Mouse (Mus musculus): Measurements from ENCODE around the gene Bod1l. TPM values are rescaled to one million over a fixed set of nuclear protein-coding genes. Genes with fewer than 3 reads are reported as not detected.

Bod1l gene
- total and polyA plus RNA-seq, 2 experiments from 2014 or later, result 4.5 to 11.6 TPM

GRCm38 (mm10) chr5:41801622-41802021 is 42.5 kb downstream of the Bod1l start:
- 97% methylated on average over 2 of the region's 2 CpGs for WGBS
- H3K27ac ChIP-seq (ENCODE audit: low read depth), result no peak overlapping the region
- H3K36me3 ChIP-seq (replicated peaks; ENCODE audit: control insufficient read depth, insufficient read depth, low read length), result peaks cover 55% of the 10 kb centered on the region
- no peak overlapping the region for H3K4me3 ChIP-seq (ENCODE audit: low read depth, low read length)
- no peaks in the 10 kb centered on the region for H3K4me1 ChIP-seq (ENCODE audit: control insufficient read depth, insufficient read depth)
- no peaks in the 10 kb centered on the region for H3K27me3 ChIP-seq (ENCODE audit: control insufficient read depth, insufficient read depth, low read length)
- no peak overlapping the region for H3K9ac ChIP-seq (replicated peaks; ENCODE audit: low read depth, low read length)
- no peak for TF ChIP-seq EP300 (IDR thresholded peaks at IDR 0.05; ENCODE audit: low read depth)
- no peak for TF ChIP-seq CTCF (IDR thresholded peaks at IDR 0.05; ENCODE audit: low read depth)
- no peak overlapping the region for H3K4me2 ChIP-seq (ENCODE audit: low read depth, low read length)
- no peaks in the 10 kb centered on the region for H3K9me3 ChIP-seq (replicated peaks; ENCODE audit: control insufficient read depth, low read length)
- ATAC-seq (ENCODE audit: insufficient read depth, low read depth), result no peak
- DNase-seq (ENCODE audit: low spot score), result no peak

- Histone ChIP-seq H3K9ac (replicated peaks; ENCODE audit: low read depth, low read length) (no peak overlapping the region), H3K36me3 (replicated peaks; ENCODE audit: control insufficient read depth, insufficient read depth, low read length) (peaks cover 71% of the 10 kb centered on the region), H3K9me3 (replicated peaks; ENCODE audit: control insufficient read depth, low read length) (no peaks in the 10 kb centered on the region), H3K4me3 (ENCODE audit: low read depth, low read length) (no peak overlapping the region), H3K27ac (ENCODE audit: low read depth) (no peak overlapping the region), H3K27me3 (ENCODE audit: control insufficient read depth, insufficient read depth, low read length) (no peaks in the 10 kb centered on the region), H3K4me2 (ENCODE audit: low read depth, low read length) (no peak overlapping the region), H3K4me1 (ENCODE audit: control insufficient read depth, insufficient read depth) (no peaks in the 10 kb centered on the region)
- ATAC-seq (ENCODE audit: insufficient read depth, low read depth) (no peak), DNase-seq (ENCODE audit: low spot score) (no peak)
- TF ChIP-seq CTCF (IDR thresholded peaks at IDR 0.05; ENCODE audit: low read depth) (no peak), EP300 (IDR thresholded peaks at IDR 0.05; ENCODE audit: low read depth) (no peak)
These were observed 49.7 kb downstream of the Bod1l start for GRCm38 (mm10) chr5:41794434-41794833.

GRCm38 (mm10) chr5:41790517-41790916 is 53.6 kb downstream of the Bod1l start:
- Histone ChIP-seq H3K9ac (replicated peaks; ENCODE audit: low read depth, low read length) (no peak overlapping the region), H3K27me3 (ENCODE audit: control insufficient read depth, insufficient read depth, low read length) (no peaks in the 10 kb centered on the region), H3K27ac (ENCODE audit: low read depth) (no peak overlapping the region), H3K4me3 (ENCODE audit: low read depth, low read length) (no peak overlapping the region), H3K36me3 (replicated peaks; ENCODE audit: control insufficient read depth, insufficient read depth, low read length) (peaks cover 85% of the 10 kb centered on the region), H3K4me2 (ENCODE audit: low read depth, low read length) (no peak overlapping the region), H3K4me1 (ENCODE audit: control insufficient read depth, insufficient read depth) (no peaks in the 10 kb centered on the region), H3K9me3 (replicated peaks; ENCODE audit: control insufficient read depth, low read length) (no peaks in the 10 kb centered on the region)
- DNase-seq (ENCODE audit: low spot score) (no peak), ATAC-seq (ENCODE audit: insufficient read depth, low read depth) (no peak)
- WGBS, result 88% methylated on average over 2 of the region's 2 CpGs
- TF ChIP-seq CTCF (IDR thresholded peaks at IDR 0.05; ENCODE audit: low read depth), result no peak
- no peak for TF ChIP-seq EP300 (IDR thresholded peaks at IDR 0.05; ENCODE audit: low read depth)

- no peaks in the 10 kb centered on the region for H3K27me3 ChIP-seq (ENCODE audit: control insufficient read depth, insufficient read depth, low read length)
- TF ChIP-seq EP300 (IDR thresholded peaks at IDR 0.05; ENCODE audit: low read depth), result no peak
- TF ChIP-seq CTCF (IDR thresholded peaks at IDR 0.05; ENCODE audit: low read depth), result no peak
- peaks cover 75% of the 10 kb centered on the region for H3K36me3 ChIP-seq (replicated peaks; ENCODE audit: control insufficient read depth, insufficient read depth, low read length)
- no peak for ATAC-seq (ENCODE audit: insufficient read depth, low read depth)
- no peak for DNase-seq (ENCODE audit: low spot score)
- no peak overlapping the region for H3K4me2 ChIP-seq (ENCODE audit: low read depth, low read length)
- H3K9me3 ChIP-seq (replicated peaks; ENCODE audit: control insufficient read depth, low read length), result no peaks in the 10 kb centered on the region
- no peak overlapping the region for H3K27ac ChIP-seq (ENCODE audit: low read depth)
- 74% methylated on average over 6 of the region's 6 CpGs for WGBS
- H3K9ac ChIP-seq (replicated peaks; ENCODE audit: low read depth, low read length), result no peak overlapping the region
- H3K4me3 ChIP-seq (ENCODE audit: low read depth, low read length), result no peak overlapping the region
- no peaks in the 10 kb centered on the region for H3K4me1 ChIP-seq (ENCODE audit: control insufficient read depth, insufficient read depth)
These were observed 55.2 kb downstream of the Bod1l start for GRCm38 (mm10) chr5:41788877-41789276.

GRCm38 (mm10) chr5:41781890-41782289 is 62.2 kb downstream of the Bod1l start:
- no peak for TF ChIP-seq EP300 (IDR thresholded peaks at IDR 0.05; ENCODE audit: low read depth)
- no peak for TF ChIP-seq CTCF (IDR thresholded peaks at IDR 0.05; ENCODE audit: low read depth)
- ATAC-seq (ENCODE audit: insufficient read depth, low read depth), result no peak

GRCm38 (mm10) chr5:41780026-41780425 is 64.1 kb downstream of the Bod1l start:
- no peaks in the 10 kb centered on the region for H3K27me3 ChIP-seq (ENCODE audit: control insufficient read depth, insufficient read depth, low read length)
- H3K4me1 ChIP-seq (ENCODE audit: control insufficient read depth, insufficient read depth), result no peaks in the 10 kb centered on the region
- H3K27ac ChIP-seq (ENCODE audit: low read depth), result no peak overlapping the region
- no peak overlapping the region for H3K4me3 ChIP-seq (ENCODE audit: low read depth, low read length)
- WGBS, result 68% methylated on average over 3 of the region's 3 CpGs
- no peaks in the 10 kb centered on the region for H3K36me3 ChIP-seq (replicated peaks; ENCODE audit: control insufficient read depth, insufficient read depth, low read length)
- H3K9me3 ChIP-seq (replicated peaks; ENCODE audit: control insufficient read depth, low read length), result no peaks in the 10 kb centered on the region
- TF ChIP-seq CTCF (IDR thresholded peaks at IDR 0.05; ENCODE audit: low read depth), result no peak
- no peak for TF ChIP-seq EP300 (IDR thresholded peaks at IDR 0.05; ENCODE audit: low read depth)
- H3K9ac ChIP-seq (replicated peaks; ENCODE audit: low read depth, low read length), result no peak overlapping the region
- no peak overlapping the region for H3K4me2 ChIP-seq (ENCODE audit: low read depth, low read length)
- ATAC-seq (ENCODE audit: insufficient read depth, low read depth) (no peak), DNase-seq (ENCODE audit: low spot score) (no peak)

More at GRCm38 (mm10) chr5:41781890-41782289, 62.2 kb downstream of the Bod1l start:
- Histone ChIP-seq H3K4me1 (ENCODE audit: control insufficient read depth, insufficient read depth) (no peaks in the 10 kb centered on the region), H3K4me3 (ENCODE audit: low read depth, low read length) (no peak overlapping the region), H3K4me2 (ENCODE audit: low read depth, low read length) (no peak overlapping the region), H3K27ac (ENCODE audit: low read depth) (no peak overlapping the region), H3K36me3 (replicated peaks; ENCODE audit: control insufficient read depth, insufficient read depth, low read length) (peaks cover 17% of the 10 kb centered on the region; the same call in 1 of the 2 replicates), H3K27me3 (ENCODE audit: control insufficient read depth, insufficient read depth, low read length) (no peaks in the 10 kb centered on the region), H3K9ac (replicated peaks; ENCODE audit: low read depth, low read length) (no peak overlapping the region), H3K9me3 (replicated peaks; ENCODE audit: control insufficient read depth, low read length) (no peaks in the 10 kb centered on the region)
- no peak for DNase-seq (ENCODE audit: low spot score)
- 81% methylated on average over 5 of the region's 5 CpGs for WGBS
